Mouse (Mus musculus) cortical plate, adult 2 months (tissue): ENCODE measurements around the gene Sema6c. TPM values are rescaled to one million over a fixed set of nuclear protein-coding genes. Genes with fewer than 3 reads are reported as not detected.
"Not testable (repeated sequence)": the region's sequence is repeated elsewhere in the genome, so short reads cannot be mapped to it uniquely, and the experiment has no call there.

Experiments
- H3K27ac ChIP-seq: fragments of 200-500 bp; 2 replicates; pipeline ENCODE4 v1.5.1; 2012; ENCODE audit warnings: low read length, control low read depth, inconsistent platforms; ENCODE audit not compliant: insufficient read depth
- H3K4me1 ChIP-seq: fragments of 200-500 bp; 2 replicates; pipeline ENCODE4 v1.6.1; 2011; ENCODE audit warnings: low read length; ENCODE audit not compliant: control insufficient read depth, insufficient read depth
- H3K4me3 ChIP-seq: fragments of 200-500 bp; 2 replicates; pipeline ENCODE4 v1.5.1; 2011; ENCODE audit warnings: mild to moderate bottlenecking, low read length, control low read depth; ENCODE audit not compliant: insufficient read depth
- CTCF ChIP-seq: fragments of 200-500 bp; IDR thresholded peaks from 2 replicates; pipeline ENCODE4 v1.5.1; 2011; ENCODE audit warnings: mild to moderate bottlenecking, control low read depth, low read length; ENCODE audit not compliant: insufficient read depth; ENCODE audit errors: extremely low read depth
- POLR2A ChIP-seq: fragments of 200-500 bp; IDR thresholded peaks from 2 replicates; pipeline ENCODE4 v1.6.1; 2011; ENCODE audit warnings: mild to moderate bottlenecking, low read length, control low read depth; ENCODE audit not compliant: insufficient read depth; ENCODE audit errors: extremely low read depth
- polyA plus RNA-seq: library from polyadenylated mRNA; depleted of rRNA; stranded (reverse); fragments of >200 nt; gene quantifications from 2 replicates; pipeline ENCODE4 v1.2.3, GENCODE M21; 2012; rRNA removed

Sema6c gene
- 26.1 and 29.0 TPM in 2 replicates for polyA plus RNA-seq

DNA sequence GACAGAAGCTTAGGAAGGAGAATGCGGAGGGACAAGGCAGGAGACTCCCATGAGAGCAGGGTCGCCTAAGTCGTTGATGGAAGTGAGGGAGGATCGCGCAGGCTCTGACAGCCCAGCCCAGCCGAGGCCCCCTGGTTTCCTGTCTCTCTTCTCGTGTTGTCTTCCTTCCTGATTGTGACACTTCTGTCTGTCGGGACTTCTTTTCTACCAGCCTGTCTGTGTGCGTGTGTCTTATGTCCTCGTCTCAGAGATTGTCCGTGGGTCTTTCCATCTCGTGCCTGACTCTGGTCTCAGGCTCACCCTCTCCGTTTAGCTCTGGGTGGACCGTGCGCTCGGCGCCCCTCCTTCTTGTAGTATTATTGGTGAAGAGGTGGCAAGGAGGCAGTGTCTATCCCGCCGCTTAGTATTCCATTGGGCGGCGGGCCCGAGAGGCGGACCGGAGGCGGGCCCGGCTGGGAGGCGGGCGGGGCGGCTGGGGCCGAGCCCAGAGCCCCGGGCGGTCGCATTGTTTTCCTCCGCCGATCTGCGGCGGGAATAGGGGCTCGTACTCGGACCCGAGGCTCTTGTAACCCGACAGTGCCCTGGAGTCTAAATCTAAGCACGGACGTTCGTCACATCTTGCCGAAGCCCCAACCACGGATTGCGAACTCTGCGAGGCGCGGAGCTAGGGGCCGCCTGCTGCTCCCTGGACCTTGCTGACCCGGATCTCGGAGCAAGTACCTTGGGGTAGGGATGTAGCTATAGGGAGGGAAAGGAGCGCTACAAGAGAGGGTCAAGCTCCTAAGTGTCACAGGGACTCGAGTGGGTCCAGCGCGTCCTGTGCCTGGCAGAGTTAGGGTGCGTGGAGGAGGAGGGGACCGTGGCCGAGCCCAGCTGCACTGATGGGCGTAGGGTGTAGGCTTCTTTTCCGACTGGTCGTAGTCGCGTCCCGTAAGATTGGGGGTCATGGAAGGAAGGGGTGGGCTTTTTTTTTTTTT is at the start of gene Sema6c:
Sema6c (plus strand) TSS at position 471 of the 977 bp plus-strand sequence.
- peak; percentile 91 for TF ChIP-seq POLR2A
- TF ChIP-seq CTCF = no peak
- peak within 1 kb of the TSS; percentile 99 for H3K4me3 ChIP-seq
- no peak within 1 kb of the TSS for H3K27ac ChIP-seq
- peaks cover 3% of the 10 kb centered on the region; the same call in 1 of the 2 replicates for H3K4me1 ChIP-seq

DNA sequence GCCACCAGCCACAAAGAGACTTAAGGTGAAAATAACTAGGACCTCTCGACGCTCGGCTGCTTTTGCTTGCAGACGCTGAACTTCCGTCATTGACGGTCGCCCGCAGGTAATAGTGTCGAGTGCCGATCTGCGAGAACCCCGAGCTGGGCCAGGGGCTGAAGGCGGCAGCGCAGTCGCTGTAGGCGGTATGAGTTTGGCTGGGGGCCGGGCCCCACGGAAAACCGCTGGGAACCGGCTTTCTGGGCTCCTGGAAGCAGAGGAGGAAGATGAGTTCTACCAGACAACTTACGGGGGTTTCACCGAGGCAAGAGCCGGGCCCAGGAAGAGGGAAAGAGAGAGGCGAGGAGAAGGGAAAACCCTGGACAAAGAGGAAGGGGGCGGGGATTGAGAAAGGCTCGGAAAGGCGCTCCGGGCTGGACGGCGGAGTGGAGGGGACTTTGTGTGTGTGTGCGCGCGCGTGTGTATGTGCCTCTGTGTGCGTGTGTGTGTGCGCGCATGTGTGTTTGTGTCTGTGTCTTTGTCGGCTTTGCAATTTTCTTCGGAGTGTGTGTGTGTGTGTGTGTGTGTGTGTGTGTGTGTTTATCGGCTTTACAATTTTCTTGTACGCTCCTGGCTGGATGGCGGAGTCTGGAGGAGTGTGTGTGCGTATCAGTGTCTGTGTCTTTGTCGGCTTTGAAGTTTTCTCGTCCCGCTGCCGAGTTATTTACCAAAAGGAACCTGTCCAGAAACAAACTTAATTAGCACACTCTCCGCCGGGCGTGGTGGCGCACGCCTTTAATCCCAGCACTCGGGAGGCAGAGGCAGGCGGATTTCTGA is 49.1 kb upstream of the Sema6c start, which contains the start of gene Vps72:
Vps72 (plus strand) TSS at position 112 of the 816 bp plus-strand sequence.
- Histone ChIP-seq H3K4me3 (peak within 1 kb of the TSS; percentile 67), H3K27ac (no peak within 1 kb of the TSS; the same call in 1 of the 2 replicates), H3K4me1 (no peaks in the 10 kb centered on the region)
- no peak for TF ChIP-seq CTCF
- TF ChIP-seq POLR2A = peak; percentile 64; the same call in 1 of the 2 replicates

DNA sequence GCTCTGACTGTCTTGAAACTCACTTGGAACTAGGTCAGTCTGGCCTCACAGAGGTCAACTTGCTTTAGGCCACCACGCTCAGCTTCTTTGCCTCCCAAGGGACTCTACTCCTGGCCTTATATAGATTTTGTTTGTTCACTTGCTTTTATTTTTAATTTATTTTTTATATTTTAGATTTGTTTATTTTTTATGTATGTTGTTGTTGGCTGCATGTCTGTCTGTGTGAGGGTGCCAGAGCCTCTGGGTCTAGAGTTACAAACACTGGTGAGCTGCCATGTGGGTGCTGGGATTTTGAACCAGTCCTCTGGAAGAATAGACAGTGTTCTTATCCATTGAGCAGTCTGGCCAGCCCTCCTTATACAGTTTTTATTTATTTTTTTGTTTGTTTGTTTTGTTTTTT is 47.5 kb upstream of the Sema6c start:
- TF ChIP-seq CTCF = no peak
- TF ChIP-seq POLR2A = no peak
- Histone ChIP-seq H3K27ac (no peak overlapping the region), H3K4me3 (no peak overlapping the region), H3K4me1 (no peaks in the 10 kb centered on the region)

DNA sequence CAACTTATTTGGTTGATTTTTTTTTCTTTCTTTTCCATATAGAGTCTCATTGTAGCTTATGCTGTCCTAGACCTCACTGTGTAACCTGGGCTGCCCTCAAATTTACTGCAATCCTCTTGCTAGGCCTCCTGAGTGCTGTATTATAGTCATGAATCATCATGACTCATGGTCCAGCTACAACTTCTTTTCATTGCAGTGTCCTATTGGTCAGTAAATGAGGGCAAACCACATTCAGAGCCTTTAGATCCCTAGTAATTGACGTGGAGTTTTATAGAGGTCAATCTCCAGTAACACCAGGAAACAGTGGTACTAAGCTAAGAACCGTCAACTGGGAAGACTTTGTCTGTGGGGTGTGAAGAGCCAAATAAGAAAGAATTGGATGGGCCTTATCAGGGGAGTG is 42.5 kb upstream of the Sema6c start:
- H3K4me1 ChIP-seq = no peaks in the 10 kb centered on the region
- no peak overlapping the region for H3K4me3 ChIP-seq
- no peak for TF ChIP-seq POLR2A
- TF ChIP-seq CTCF = no peak
- no peak overlapping the region for H3K27ac ChIP-seq

DNA sequence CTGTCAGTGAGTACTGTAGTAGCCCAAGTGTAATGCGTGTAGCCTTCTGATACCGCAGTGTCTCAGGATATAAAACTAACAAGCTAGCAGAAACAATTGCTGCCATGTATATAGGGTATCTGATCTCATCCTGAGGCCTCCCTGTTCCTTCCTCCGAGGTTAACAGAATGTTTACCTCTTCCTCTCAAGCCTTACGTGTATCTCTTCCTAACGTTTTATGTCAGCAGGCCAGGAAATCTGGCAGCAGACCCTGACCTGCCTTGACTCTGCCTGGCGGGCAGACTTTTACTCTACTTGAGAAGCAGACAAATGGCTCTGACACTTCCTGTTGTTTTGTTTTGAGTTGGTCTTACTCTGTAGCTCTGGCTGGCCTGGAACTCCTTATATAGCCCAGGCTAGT is 38.7 kb upstream of the Sema6c start:
- Histone ChIP-seq H3K27ac (no peak overlapping the region), H3K4me3 (no peak overlapping the region), H3K4me1 (no peaks in the 10 kb centered on the region)
- TF ChIP-seq CTCF = no peak
- no peak for TF ChIP-seq POLR2A

DNA sequence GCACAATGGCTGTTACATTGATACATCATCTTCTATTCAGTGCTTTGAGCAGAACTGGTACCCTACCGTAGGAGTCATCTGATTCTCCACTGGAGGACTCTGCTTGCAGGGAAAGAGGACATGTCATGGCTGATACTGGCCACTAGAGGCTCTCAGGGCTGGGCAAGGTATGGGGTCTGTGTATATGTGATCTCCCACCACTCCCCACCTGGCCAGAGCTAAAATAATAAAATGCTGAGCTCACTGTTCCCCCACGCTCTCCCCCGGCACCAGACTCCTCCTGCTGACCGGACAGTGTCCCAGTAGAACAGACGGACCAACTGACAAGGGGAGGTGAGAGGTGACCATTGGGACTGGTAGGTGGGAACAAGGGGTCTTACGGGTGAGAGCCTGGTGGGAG is 36.0 kb upstream of the Sema6c start, which contains the start of gene Tmod4:
Tmod4 (plus strand) TSS at position 231 of the 400 bp plus-strand sequence.
- no peak within 1 kb of the TSS for H3K27ac ChIP-seq
- no peaks in the 10 kb centered on the region for H3K4me1 ChIP-seq
- no peak within 1 kb of the TSS for H3K4me3 ChIP-seq
- no peak for TF ChIP-seq POLR2A
- peak; percentile 43 for TF ChIP-seq CTCF

DNA sequence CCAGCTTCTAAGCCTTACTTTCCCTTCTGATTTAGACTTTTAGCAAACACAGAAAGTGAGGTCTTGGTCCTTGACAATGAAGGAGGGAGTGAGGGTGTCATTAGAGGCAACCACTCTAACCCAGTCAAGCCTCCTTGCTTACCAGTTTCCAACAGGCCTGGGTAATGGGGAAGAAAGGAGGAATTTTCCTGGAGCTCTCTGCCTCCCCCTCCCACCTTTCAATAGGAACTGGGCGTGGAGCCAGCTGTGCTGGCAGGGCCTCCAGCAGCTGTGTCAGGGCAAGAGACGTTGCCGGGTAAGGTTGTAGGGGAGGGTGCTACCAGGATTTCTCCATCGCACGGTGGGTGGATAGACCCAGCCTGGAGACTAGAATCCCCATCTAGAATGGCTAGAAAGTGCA is 35.3 kb upstream of the Sema6c start:
- TF ChIP-seq POLR2A (no peak), CTCF (no peak)
- Histone ChIP-seq H3K4me1 (no peaks in the 10 kb centered on the region), H3K27ac (no peak overlapping the region), H3K4me3 (no peak overlapping the region)

DNA sequence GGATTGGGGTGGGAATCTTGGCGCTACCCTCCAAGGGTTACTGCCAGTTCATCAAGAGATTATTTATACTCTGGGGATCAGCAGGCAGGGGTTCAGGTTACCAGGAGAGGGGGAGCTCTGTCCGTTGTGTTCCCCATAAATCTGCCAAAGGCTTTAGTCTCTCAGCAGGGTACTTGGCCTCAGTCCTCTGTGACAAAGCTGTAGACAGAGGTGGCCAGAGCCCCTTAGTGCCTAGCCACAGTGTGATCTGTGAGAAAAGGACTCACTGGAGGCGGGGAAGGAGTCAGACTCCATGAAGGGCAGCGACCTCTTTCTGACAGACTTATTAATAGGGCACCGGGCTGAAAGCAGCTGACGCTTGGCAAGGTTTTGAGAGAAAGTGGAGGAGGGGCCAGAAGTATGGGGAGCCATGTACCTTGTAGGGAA is 31.0 kb upstream of the Sema6c start:
- TF ChIP-seq CTCF (no peak), POLR2A (no peak)
- H3K4me3 ChIP-seq = no peak overlapping the region
- no peak overlapping the region for H3K27ac ChIP-seq

DNA sequence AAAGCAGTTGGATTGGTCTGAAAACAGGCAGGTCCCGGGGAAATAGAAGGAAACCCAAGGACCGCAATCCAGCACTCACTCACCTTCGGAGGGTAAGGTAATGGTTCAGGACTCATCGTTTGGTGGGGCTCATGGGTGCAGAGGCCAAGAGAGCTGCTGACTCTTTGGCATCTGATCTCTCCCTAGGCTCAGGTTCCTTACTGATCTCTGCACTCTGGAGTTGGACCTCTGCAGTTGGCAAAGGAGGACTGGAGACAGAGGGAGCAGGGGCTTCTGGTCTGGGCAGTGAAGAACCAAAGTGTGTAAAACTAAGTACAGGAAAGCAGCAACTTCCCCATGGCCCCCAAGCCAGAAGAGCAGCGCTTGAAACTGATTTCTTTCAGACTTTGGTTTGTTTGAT is 30.2 kb upstream of the Sema6c start:
- Histone ChIP-seq H3K4me1 (no peaks in the 10 kb centered on the region), H3K4me3 (no peak overlapping the region), H3K27ac (no peak overlapping the region)
- no peak for TF ChIP-seq POLR2A
- no peak for TF ChIP-seq CTCF

More for the DNA sequence above, 31.0 kb upstream of the Sema6c start:
- H3K4me1 ChIP-seq = no peaks in the 10 kb centered on the region

DNA sequence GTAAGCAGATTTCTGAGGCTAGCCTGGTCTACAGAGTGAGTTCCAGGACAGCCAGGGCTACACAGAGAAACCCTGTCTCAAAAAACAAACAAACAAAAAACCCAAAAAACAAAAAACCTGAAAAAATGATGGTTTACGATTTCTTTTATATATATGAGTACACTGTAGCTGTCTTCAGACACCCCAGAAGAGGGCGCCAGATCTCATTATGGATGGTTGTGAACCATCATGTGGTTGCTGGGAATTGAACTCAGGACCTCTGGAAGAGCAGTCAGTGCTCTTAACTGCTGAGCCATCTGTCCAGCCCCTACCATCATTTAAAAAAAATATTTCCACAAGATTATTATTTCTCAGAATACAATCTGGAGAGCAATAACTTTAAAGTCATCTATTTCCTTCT is 27.9 kb upstream of the Sema6c start:
- not testable (repeated sequence) for H3K4me3 ChIP-seq, H3K27ac ChIP-seq, H3K4me1 ChIP-seq

DNA sequence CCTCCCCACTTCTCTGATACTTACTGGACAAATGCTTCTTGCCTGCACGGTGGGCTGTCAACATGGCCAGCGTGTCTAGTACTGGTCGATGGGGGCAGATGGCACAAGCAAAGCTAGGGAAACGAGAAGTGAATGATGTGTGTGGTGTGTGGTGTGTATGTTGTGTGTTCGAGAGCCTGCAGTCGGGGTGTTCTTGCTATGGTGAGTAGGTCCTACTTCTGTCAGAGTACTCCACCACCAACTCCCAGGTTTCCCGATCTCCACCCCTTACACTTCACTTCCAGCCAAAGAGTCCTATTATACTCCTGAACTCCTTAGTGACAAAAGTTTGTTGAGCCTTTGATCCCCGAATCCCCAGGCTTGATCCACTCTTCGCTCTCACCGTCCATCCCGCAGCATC is 27.1 kb upstream of the Sema6c start:
- Histone ChIP-seq H3K4me1 (no peaks in the 10 kb centered on the region), H3K27ac (no peak overlapping the region), H3K4me3 (peak overlapping the region; percentile 69)
- TF ChIP-seq CTCF (no peak), POLR2A (no peak)
